Mouse (Mus musculus): ENCODE measurements around the gene Fam131b. TPM values are rescaled to one million over a fixed set of nuclear protein-coding genes. Genes with fewer than 3 reads are reported as not detected.

Gene Fam131b
- total RNA-seq, 2 experiments from 2014 or later: 115 to 123 TPM

GRCm38 (mm10) chr6:42356913-42357312 is 32.5 kb upstream of the Fam131b start:
- no peak for DNase-seq (ENCODE audit: low spot score in 2 of 2)

- DNase-seq (ENCODE audit: low spot score in 2 of 2): no peak
Measured at GRCm38 (mm10) chr6:42355794-42356600, 31.6 kb upstream of the Fam131b start.

GRCm38 (mm10) chr6:42355366-42355765 is 30.9 kb upstream of the Fam131b start:
- no peak for DNase-seq (ENCODE audit: low spot score in 2 of 2)

- peak in 1 of 2 experiments; percentile 23 for DNase-seq (ENCODE audit: low spot score in 2 of 2)
Measured at GRCm38 (mm10) chr6:42354076-42355019, 29.9 kb upstream of the Fam131b start.

GRCm38 (mm10) chr6:42353180-42353579 is 28.7 kb upstream of the Fam131b start:
- DNase-seq (ENCODE audit: low spot score in 2 of 2): no peak

GRCm38 (mm10) chr6:42352486-42352846 is 28.0 kb upstream of the Fam131b start:
- DNase-seq (ENCODE audit: low spot score in 2 of 2): no peak

GRCm38 (mm10) chr6:42351776-42352485 is 27.5 kb upstream of the Fam131b start:
- no peak for DNase-seq (ENCODE audit: low spot score in 2 of 2)

GRCm38 (mm10) chr6:42350968-42351775 is 26.7 kb upstream of the Fam131b start:
- no peak for DNase-seq (ENCODE audit: low spot score in 2 of 2)

- peak; percentile 67 to 73 for DNase-seq (ENCODE audit: low spot score in 2 of 2)
Measured at GRCm38 (mm10) chr6:42350021-42350967, 25.9 kb upstream of the Fam131b start.

- DNase-seq (ENCODE audit: low spot score in 2 of 2): peak; percentile 70 to 79
Measured at GRCm38 (mm10) chr6:42349426-42350020, 25.1 kb upstream of the Fam131b start, which contains the start of gene Zyx. Gene Zyx, plus strand, starts transcription at chr6:42349630.

- peak; percentile 66 to 74 for DNase-seq (ENCODE audit: low spot score in 2 of 2)
Measured at GRCm38 (mm10) chr6:42349006-42349425, 24.6 kb upstream of the Fam131b start.

- no peak for DNase-seq (ENCODE audit: low spot score in 2 of 2)
Measured at GRCm38 (mm10) chr6:42348281-42349005, 24.0 kb upstream of the Fam131b start.

- DNase-seq (ENCODE audit: low spot score in 2 of 2): no peak
Measured at GRCm38 (mm10) chr6:42344255-42344654, 19.8 kb upstream of the Fam131b start.

- DNase-seq (ENCODE audit: low spot score in 2 of 2): no peak
Measured at GRCm38 (mm10) chr6:42343361-42344120, 19.1 kb upstream of the Fam131b start.

- no peak for DNase-seq (ENCODE audit: low spot score in 2 of 2)
Measured at GRCm38 (mm10) chr6:42342171-42342570, 17.7 kb upstream of the Fam131b start.

GRCm38 (mm10) chr6:42339981-42340380 is 15.5 kb upstream of the Fam131b start:
- DNase-seq (ENCODE audit: low spot score in 2 of 2): peak in 1 of 2 experiments; percentile 38

GRCm38 (mm10) chr6:42339189-42339588 is 14.7 kb upstream of the Fam131b start:
- DNase-seq (ENCODE audit: low spot score in 2 of 2): no peak
